Mouse (Mus musculus): ENCODE data around the gene Gm5771. TPM values are rescaled to one million over a fixed set of nuclear protein-coding genes. Genes with fewer than 3 reads are reported as not detected.
"Not testable (repeated sequence)": the region's sequence is repeated elsewhere in the genome, so short reads cannot be mapped to it uniquely, and the experiment has no call there.

Gene Gm5771
- not detected for total RNA-seq (2021)

GRCm38 (mm10) chr6:41392056-41392455 lies at the start of gene Gm5771:
TSS of gene Gm5771 (plus strand) at chr6:41392356.
- not testable (repeated sequence) for DNase-seq (ENCODE audit: low spot score in 2 of 2)
- intact Hi-C loops (cut with DNase I): loop anchor here (5.0 kb wide), 1 partner anchor 65 kb away; the partner anchor contains the start of gene Prss1

GRCm38 (mm10) chr6:41353932-41354331 lies 38.2 kb upstream of the Gm5771 start, which contains the start of gene Try10:
TSS of gene Try10 (plus strand) at chr6:41354105.
- intact Hi-C loops (cut with DNase I): loop anchor here (1.0 kb wide), 1 partner anchor 64 kb away; no protein-coding TSS in a partner anchor
- no peak for DNase-seq (ENCODE audit: low spot score in 2 of 2)

- DNase-seq (ENCODE audit: low spot score in 2 of 2); intact Hi-C loops (cut with DNase I): not testable (repeated sequence)
Observed at GRCm38 (mm10) chr6:41373772-41374171, 18.4 kb upstream of the Gm5771 start.

GRCm38 (mm10) chr6:41377578-41377977 lies 14.6 kb upstream of the Gm5771 start, which contains the start of gene Prss3:
TSS of gene Prss3 (minus strand) at chr6:41377678.
- DNase-seq (ENCODE audit: low spot score in 2 of 2); intact Hi-C loops (cut with DNase I): not testable (repeated sequence)

GRCm38 (mm10) chr6:41386781-41387180 lies 5.4 kb upstream of the Gm5771 start:
- intact Hi-C loops (cut with DNase I): no loop called here

GRCm38 (mm10) chr6:41391640-41392039 lies 516 bp upstream of the Gm5771 start:
- peak in 1 of 2 experiments; percentile 12 for DNase-seq (ENCODE audit: low spot score in 2 of 2)
- intact Hi-C loops (cut with DNase I): loop anchor here (5.0 kb wide), 1 partner anchor 66 kb away; the partner anchor contains the start of gene Prss1

More at GRCm38 (mm10) chr6:41386781-41387180, 5.4 kb upstream of the Gm5771 start:
- DNase-seq (ENCODE audit: low spot score in 2 of 2): no peak

- DNase-seq (ENCODE audit: low spot score in 2 of 2); intact Hi-C loops (cut with DNase I): not testable (repeated sequence)
Observed at GRCm38 (mm10) chr6:41442261-41442660, 50.1 kb downstream of the Gm5771 start.

GRCm38 (mm10) chr6:41446045-41446444 lies 53.9 kb downstream of the Gm5771 start, which contains the start of gene Gm10334:
TSS of gene Gm10334 (minus strand) at chr6:41446145.
- DNase-seq (ENCODE audit: low spot score in 2 of 2); intact Hi-C loops (cut with DNase I): not testable (repeated sequence)

Other genes with a start within 250 kb of the Gm5771 start
- not detected for gene Try4, start 90.1 kb upstream of the Gm5771 start, total RNA-seq (2021)
- not detected for gene Try5, start 75.5 kb upstream of the Gm5771 start, total RNA-seq (2021)
- gene Try10, start 38.3 kb upstream of the Gm5771 start, total RNA-seq (2021): not detected
- gene Prss3, start 14.7 kb upstream of the Gm5771 start, total RNA-seq (2021): under 1 TPM in 1 of 2 experiments, not detected in 1; 0.41 TPM
- under 1 TPM in 1 of 2 experiments, not detected in 1; 0.71 TPM for gene Gm10334, start 53.8 kb downstream of the Gm5771 start, total RNA-seq (2021)
- not detected for gene Prss1, start 66.6 kb downstream of the Gm5771 start, total RNA-seq (2021)
- gene Prss2, start 129.4 kb downstream of the Gm5771 start, total RNA-seq (2021): not detected
- gene Ephb6, start 213.1 kb downstream of the Gm5771 start, total RNA-seq (2021): 100 to 1,000 TPM; 116 to 117 TPM
- 1 to 10 TPM; 1.5 to 2.7 TPM for gene Trpv6, start 244.0 kb downstream of the Gm5771 start, total RNA-seq (2021)

All from left cerebral cortex, postnatal 25 days (tissue).